Mouse (Mus musculus) layer of hippocampus, adult 9-10 months (tissue): ENCODE results near the gene Syndig1l.

ENCODE experiments used
- DNase-seq: peaks from one replicate; pipeline ENCODE4 v3.0.0; 2022; ENCODE audit warnings: low spot score

Gene Syndig1l

DNA sequence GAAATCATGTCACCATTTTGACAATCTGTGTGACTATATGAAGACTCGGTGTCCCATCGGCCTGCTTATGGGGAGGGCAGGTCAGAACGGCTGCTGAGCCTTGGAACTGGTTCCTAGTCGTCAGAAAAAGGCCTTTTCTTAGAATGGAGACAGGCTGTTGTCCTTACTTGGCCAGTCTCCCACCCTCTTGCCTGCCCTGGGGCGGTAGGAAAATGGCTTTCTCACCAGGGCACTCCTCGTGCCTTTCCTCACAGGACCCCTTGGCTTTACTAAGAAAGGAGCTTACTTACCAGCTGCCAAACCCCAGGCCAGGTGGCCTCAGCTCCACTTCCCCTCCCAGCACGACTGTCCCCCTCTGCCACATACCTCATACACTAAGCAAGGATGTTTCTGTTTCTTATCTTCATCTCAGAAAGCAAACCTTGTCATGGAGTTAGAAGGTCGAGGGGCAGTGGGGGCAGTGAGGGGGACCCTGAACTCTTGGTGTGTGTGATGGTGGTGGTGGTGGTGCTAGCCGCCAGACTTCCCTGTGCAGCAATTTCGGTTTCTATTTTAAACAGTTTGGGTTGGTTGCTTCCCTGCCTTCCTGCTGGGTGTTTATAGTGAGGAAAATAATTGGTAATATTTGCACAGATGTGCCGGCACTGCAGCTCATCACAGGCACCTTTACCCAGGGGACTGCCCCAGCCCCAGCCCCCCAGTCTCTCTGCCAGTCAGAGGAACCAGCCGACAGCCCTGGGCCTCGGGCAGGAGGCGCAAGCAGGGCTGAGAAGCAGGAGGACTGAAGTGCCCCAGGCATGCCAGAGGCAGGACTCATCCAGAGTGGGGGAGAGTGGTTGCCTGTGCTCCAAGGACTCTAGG is 23.7 kb downstream of the Syndig1l start:
- no peak for DNase-seq

DNA sequence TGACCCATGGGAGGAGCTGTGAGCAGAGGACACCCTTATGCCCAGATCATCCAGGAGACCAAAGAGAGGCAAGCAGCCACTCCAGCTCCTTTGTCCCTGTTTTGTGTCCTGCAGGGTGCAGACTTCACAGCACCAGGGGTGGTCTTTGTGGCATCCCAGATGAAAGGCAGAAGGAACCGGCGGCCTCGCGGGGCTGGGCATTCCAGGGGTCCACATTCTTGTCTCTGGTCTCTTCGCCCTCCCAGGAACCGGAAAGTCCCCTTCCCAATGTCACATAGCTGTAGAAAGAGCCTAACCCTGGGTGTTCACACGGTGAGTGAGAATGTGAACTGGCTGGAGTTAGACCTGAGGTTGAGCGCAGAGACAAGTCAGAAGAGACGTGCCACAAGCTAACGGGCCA is 27.0 kb downstream of the Syndig1l start:
- no peak for DNase-seq

DNA sequence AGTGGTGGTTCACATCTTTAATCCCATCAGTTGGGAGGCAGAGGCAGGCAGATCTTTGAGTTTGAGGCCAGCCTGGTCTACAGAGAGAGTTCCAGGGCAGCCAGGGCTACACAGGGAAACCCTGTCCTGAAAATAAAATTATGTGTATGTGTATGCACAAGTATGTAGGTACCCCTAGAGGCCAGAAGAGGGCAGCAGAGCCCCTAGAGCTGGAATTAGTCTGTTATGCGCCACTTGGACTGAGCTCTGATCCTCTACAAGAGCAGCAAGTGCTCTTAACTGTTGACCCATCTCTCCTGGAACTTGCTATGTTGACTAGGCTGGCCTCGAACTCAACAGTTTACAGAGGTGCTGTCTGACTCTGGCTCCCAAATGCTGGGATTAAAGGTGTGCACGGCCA is 28.1 kb downstream of the Syndig1l start:
- DNase-seq, result no peak

DNA sequence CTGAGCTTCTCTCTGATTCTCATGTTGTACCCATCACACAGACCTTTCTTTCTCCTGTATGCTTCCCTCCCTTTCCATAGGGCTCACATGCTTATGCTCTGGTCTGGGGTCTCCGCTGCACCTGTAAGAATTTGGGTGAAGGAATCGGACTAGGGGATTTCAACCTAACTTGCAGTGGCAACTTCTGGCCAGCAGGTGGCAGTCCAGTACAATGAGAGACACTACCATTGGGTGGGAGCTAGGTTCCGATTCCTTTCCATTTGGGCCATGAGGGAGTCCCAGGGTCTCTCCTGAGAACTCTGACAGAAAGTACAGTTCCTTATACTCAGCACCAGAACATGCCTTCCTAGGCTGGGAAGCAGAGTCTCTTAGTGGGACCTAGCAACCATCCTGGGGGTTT is 44.7 kb downstream of the Syndig1l start:
- peak; percentile 54 for DNase-seq

DNA sequence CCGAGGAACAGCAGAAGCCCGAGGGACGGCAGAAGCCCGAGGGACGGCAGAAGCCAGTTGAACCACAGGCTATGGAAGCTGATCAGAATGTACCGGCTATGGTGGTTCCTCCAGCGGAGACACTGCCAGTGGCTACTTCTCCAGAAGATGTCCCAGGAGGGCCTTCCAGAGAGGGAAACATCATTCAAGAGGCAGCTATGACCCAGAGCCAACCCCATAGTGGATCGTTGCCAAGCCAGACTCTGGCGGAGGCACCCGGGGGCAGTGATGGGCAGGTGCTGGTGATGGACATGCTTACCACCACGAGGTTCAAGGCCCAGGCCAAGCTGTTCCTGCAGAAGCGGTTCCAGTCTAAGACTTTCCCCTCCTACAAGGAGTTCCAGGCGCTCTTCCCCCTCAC is 48.4 kb downstream of the Syndig1l start:
- no peak for DNase-seq

DNA sequence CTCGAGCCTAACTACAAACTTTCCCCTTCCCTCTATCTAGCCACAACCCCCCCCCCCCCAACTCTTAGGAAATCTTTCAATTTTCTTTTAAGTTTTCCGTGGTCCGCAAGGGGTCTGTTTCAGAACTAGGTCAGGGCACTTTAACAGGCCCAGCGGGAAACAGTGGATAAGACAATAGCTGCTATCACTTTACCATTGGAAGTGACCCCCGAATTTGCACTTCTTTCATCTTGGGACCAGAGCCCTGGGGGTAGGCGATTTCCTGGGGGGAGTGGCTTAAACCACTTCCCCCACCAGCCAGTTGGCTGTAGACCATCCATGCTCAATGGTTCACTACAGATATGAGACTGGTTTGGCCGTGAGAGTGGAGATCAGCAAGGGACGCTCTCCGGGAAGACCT is 58.0 kb downstream of the Syndig1l start, which contains the start of gene Vrtn:
Gene Vrtn (plus strand): TSS at position 366 of the 400 bp plus-strand sequence.
- no peak for DNase-seq

DNA sequence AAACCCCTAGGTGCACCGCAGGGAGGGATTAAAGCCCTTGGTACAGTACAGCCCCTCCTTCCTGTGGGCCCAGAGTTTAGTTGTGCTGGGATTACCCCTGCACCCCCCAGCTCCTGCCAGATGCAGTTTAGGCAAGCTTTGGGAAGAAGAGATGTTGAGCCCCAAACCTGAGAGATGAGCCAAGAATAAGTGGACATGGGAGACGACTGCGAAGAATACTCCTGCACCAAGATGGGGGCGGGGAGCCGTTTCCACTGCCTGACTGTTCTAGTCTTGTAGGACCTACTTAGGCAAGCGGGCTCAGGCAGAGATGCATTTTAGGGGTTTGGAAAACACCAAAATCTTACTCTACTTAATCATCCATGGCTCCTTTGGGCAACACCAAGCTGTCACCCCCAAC is 58.4 kb downstream of the Syndig1l start:
- no peak for DNase-seq

DNA sequence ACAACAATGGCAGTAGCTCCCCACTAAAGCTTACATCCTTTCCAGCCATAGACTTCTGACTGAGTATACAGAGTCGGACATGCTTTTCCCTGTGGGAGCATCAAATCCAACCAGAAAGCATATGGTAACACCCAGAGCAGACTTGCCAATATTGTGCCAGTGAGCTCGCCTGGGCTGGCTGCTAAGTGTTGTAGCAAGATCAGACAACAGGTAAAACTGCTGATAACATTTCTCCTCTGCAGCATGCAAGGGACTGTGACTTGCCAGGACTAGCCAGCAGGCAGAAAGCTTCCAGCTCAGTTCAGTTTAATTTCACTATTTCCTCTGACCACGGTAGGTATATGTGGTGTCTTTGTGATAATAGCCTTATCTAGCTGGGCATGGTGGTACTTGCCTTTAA is 66.8 kb downstream of the Syndig1l start:
- DNase-seq, result no peak
